Mouse (Mus musculus): ENCODE data around the gene Kmt2e. TPM values are rescaled to one million over a fixed set of nuclear protein-coding genes. Genes with fewer than 3 reads are reported as not detected.

Kmt2e gene
- total RNA-seq, 2 experiments from 2014 or later = 86.5 to 106 TPM

DNA sequence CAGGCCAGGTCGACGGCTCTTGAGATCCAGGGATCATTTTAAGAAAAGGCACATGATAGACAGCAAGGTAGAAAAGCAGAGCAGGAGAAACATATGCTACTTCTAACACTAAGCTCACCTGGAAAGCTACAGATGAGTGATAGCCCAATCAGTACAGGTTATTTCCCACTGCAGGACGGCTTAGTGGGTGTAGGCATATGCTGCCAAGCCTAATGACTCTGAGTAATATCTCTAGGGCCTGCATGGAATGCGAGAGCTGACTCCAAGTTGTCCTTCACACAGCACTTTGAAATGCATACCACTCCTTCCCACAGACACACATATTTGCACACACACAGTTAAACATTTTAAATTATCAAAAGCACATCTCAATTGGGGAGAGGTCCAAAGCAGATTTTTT is 55.0 kb downstream of the Kmt2e start:
- intact Hi-C loops (cut with DNase I) = no loop called here
- DNase-seq (ENCODE audit: low spot score in 2 of 2) = no peak

DNA sequence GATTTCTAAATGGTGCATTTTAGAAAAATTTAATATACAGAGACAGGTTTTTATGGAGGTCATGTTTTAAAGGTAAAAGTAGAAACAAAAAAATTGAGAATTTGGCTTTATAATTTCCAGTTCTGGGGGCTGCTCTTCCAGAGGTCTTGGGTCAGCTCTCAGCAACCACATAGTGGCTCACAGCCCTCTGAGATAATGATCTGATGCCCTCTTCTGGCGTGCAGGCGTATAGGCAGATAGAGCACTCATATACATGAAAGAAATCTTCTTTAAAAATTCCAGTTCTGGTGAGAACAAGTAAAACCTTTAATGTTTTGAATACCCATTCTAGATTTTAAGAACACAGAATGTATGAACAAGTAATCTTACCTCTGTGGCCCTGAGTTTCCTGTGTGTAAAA is 56.6 kb downstream of the Kmt2e start:
- DNase-seq (ENCODE audit: low spot score in 2 of 2) = no peak
- intact Hi-C loops (cut with DNase I) = no loop called here

DNA sequence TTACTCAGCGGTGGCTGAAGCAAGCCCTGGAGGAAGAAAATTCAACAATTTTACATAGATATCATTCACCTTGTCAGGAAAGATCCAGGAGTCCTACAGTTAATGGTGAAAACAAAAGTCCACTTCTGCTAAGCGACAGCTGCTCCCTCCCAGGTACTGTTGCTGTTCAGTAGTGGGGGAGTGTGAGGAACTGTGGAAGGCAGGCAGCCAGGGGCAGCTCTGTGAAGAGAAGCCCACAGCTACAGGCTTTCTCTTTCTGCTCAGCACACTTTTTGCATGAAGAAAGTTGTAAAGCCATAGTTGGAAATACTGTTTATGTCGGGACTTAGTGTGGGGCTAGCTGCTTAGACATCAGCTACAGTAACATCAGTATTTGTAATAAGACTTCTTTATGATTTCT is 62.2 kb downstream of the Kmt2e start:
- no peak for DNase-seq (ENCODE audit: low spot score in 2 of 2)
- intact Hi-C loops (cut with DNase I) = no loop called here

DNA sequence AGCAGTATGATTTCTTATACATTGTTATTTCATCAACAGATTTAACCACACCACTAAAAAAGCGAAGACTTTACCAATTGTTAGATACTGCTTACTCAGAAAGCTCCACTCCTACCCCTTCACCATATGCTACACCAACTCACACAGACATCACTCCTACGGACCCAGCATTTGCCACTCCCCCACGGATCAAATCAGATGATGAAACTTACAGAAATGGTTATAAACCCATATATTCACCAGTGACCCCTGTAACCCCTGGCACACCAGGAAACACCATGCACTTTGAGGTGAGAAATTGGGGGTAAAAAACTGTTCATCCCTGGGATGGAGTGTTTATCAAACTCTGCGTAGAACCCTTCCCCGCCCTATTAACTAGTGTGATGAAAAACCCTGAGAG is 62.7 kb downstream of the Kmt2e start:
- no peak for DNase-seq (ENCODE audit: low spot score in 2 of 2)
- intact Hi-C loops (cut with DNase I) = no loop called here

DNA sequence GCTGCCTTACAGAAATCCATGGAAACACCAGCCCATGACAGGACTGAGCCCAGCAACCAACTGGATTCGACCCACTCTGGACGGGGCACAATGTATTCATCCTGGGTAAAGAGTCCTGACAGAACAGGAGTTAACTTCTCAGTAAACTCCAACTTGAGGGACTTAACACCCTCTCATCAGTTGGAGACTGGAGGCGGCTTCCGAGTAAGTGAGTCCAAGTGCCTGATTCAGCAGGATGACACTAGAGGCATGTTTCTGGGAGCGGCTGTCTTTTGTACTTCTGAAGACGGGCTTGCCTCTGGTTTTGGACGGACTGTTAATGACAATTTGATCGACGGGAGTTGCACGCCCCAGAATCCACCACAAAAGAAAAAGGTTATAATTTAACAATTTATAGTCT is 63.7 kb downstream of the Kmt2e start:
- DNase-seq (ENCODE audit: low spot score in 2 of 2) = peak in 1 of 2 experiments; percentile 34
- intact Hi-C loops (cut with DNase I) = no loop called here

DNA sequence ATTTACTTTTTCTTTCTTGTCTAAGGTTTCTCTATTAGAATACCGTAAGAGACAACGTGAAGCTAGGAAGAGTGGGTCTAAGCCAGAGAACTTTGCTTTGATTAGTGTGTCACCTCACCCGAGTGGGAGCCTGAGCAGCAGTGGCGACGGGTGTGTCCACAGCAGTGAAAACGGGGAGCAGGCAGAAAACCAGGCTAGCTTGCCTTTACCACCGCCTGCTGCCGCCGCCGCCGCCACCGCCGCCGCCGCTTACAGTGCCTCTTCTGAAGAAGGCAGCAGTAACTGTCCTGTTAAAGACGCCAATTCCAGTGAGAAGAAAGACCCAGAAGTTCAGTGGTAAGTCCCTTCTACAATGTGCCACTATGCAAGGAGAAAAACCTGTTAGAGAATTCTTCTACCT is 65.0 kb downstream of the Kmt2e start:
- DNase-seq (ENCODE audit: low spot score in 2 of 2) = peak in 1 of 2 experiments; percentile 4
- intact Hi-C loops (cut with DNase I) = no loop called here

DNA sequence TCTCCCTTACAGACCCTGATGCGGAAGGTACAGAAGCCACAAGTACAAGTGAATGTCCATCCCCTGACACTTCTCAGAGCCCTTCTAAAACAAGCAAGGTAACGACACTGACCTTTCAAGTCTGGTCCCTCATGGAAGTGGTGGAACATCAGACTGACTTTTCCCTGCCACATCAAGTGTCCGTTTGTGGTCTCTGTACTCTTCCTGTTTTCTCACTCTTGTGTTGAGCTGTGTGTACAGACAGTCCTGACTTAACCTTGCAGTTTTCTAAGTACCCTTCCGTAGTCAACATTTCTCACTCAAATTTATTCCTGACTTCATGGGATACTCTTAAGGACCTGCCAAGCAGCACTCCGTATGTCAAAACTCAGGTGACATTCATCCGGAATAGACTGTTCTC is 66.5 kb downstream of the Kmt2e start:
- intact Hi-C loops (cut with DNase I) = loop anchor here (10.0 kb wide), 1 partner anchor 114 kb away; no protein-coding TSS in a partner anchor

DNA sequence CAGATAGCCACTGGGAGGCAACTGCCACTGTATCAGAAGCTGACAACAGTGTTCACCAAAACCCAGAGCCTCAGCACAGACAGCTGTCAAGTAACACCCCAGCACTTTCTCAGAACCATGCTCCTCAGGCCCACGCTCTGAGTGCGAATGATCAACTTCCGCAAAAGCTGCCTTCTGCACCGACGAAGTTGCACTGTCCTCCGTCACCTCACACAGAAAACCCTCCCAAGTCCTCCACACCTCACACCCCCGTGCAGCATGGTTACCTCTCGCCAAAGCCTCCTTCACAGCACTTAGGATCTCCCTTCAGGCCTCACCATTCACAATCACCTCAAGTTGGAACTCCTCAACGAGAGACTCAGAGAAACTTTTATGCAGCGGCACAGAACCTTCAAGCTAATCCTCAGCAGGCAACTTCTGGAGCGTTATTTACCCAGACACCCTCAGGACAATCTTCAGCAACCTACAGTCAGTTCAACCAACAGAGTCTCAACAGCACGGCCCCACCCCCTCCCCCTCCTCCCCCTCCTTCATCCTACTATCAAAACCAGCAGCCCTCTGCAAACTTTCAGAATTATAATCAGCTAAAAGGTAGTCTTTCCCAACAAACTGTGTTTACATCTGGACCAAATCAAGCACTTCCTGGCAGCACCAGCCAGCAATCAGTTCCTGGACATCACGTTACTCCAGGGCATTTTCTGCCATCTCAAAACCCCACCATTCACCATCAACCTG is 67.5 kb downstream of the Kmt2e start:
- DNase-seq (ENCODE audit: low spot score in 2 of 2) = peak; percentile 59 to 63
- intact Hi-C loops (cut with DNase I) = loop anchor here (10.0 kb wide), 1 partner anchor 113 kb away; no protein-coding TSS in a partner anchor

More for the DNA sequence above, 66.5 kb downstream of the Kmt2e start:
- peak in 1 of 2 experiments; percentile 4 for DNase-seq (ENCODE audit: low spot score in 2 of 2)

DNA sequence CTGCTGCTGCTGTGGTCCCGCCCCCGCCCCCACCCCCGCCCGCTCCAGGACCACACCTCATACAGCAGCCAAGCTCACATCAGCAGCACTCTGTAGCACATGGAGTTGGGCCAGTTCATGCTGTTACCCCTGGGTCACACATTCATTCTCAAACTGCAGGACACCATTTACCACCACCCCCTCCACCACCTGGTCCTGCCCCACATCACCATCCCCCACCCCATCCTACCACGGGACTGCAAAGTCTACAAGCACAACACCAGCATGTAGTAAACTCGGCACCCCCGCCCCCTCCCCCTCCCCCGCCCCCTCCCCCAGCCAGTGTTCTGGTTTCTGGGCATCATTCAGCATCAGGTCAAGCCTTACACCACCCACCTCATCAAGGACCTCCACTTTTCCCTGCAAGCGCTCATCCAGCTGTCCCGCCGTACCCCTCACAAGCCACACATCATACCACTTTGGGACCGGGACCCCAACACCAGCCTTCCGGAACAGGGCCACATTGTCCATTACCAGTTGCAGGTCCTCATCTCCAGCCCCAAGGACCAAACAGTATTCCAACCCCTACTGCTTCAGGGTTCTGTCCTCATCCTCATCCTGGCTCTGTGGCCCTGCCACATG is 68.2 kb downstream of the Kmt2e start:
- no peak for DNase-seq (ENCODE audit: low spot score in 2 of 2)
- intact Hi-C loops (cut with DNase I) = loop anchor here (10.0 kb wide), 1 partner anchor 112 kb away; no protein-coding TSS in a partner anchor

DNA sequence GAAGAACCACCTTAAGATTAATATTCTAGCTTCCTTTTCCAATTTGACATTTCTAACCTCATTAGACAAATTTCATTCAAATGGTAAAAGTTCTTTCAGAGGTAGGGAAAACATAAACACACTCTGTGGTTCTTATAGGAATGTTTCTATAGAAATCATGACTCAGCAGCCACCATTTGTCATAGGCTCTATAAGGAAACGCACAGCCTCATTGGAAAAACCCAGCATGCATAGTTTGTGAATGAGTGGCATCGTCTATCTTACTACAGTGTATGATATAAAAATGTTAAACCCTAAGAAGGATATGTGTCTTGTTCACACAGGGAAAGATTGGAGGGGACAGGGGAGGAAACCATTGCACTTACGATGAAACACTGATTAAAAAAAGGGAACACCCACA is 71.3 kb downstream of the Kmt2e start:
- intact Hi-C loops (cut with DNase I) = loop anchor here (10.0 kb wide), 1 partner anchor 109 kb away; no protein-coding TSS in a partner anchor

DNA sequence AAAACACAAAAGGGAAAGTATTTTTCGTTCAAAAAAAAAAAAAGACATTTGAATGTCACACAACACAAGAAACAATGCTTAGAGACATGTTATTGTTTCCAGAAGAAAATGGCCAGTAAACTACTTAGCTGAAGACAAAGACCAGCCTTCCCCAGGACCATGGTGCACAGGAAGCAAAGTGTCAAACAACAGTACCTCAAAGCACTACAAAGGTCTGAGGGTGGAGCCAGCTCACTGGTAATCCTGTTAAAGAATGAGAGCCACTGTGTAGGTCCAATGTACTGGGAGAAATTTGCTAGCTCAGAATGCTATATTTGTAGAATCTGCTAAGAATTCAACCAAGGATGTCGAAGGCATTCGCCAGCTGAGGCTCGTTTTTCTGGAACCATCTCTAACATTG is 73.0 kb downstream of the Kmt2e start:
- intact Hi-C loops (cut with DNase I) = loop anchor here (10.0 kb wide), 1 partner anchor 108 kb away; no protein-coding TSS in a partner anchor

More for the DNA sequence above, 71.3 kb downstream of the Kmt2e start:
- DNase-seq (ENCODE audit: low spot score in 2 of 2) = no peak

DNA sequence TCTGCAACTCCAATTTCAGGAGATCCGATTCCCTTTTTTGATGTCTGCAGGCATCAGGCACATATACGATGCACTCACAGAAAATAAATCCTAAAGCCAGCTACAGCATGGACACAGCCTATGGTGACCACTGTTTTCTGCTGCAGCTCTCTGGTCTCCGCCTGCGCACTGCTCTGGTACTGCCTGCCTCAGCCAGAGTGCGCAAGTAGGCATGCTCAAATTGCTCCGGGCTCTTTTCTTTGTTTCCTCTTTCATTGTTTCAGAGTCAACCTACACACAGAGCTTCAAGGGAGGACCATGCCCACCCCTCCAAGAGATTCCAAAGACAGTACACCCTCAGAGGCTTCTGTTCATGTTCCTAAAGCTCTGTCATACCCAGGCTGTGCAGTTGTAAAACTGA is 74.4 kb downstream of the Kmt2e start:
- DNase-seq (ENCODE audit: low spot score in 2 of 2) = no peak
- intact Hi-C loops (cut with DNase I) = loop anchor here (10.0 kb wide), 1 partner anchor 106 kb away; no protein-coding TSS in a partner anchor

More for the DNA sequence above, 73.0 kb downstream of the Kmt2e start:
- DNase-seq (ENCODE audit: low spot score in 2 of 2) = no peak

DNA sequence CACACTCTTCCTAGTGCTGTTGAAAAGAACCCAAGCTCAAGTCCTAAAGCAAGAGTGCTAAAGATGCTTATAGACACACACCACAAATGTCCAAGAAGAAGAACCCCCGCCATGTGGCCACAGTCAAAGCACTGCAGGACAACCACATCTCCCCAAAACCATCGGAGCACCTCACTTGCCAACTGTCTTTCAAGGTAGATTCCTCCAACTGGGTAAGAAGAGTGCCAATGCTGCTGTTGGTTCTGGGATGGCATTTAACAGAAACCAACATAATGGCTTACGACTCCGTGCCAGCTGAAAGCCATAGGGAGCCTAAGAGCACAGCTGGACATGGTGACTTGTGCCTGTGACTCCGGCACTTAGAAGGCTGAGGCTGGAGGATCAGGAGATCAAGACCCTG is 77.2 kb downstream of the Kmt2e start:
- intact Hi-C loops (cut with DNase I) = loop anchor here (5.0 kb wide), 1 partner anchor 141 kb away; no protein-coding TSS in a partner anchor
- no peak for DNase-seq (ENCODE audit: low spot score in 2 of 2)

DNA sequence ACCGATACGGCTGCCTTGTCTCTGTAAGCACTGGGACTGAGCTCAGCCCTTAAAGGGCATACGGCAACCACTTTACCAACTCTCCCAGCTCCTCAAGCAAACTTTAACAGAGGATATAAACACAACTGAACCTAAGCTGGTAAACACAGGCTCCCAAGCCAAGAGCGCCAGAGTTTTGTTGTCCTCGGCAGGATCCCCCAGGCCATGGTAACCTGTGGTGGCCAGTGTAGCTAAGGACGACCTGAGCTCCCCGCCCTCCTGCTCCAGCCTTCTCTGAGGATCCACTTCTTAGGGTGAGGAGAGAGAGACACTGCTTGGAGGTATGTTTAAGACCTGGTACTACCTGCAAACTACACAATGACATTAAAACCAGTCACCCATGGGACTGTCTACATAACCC is 78.3 kb downstream of the Kmt2e start:
- intact Hi-C loops (cut with DNase I) = loop anchor here (5.0 kb wide), 1 partner anchor 140 kb away; no protein-coding TSS in a partner anchor
- no peak for DNase-seq (ENCODE audit: low spot score in 2 of 2)

DNA sequence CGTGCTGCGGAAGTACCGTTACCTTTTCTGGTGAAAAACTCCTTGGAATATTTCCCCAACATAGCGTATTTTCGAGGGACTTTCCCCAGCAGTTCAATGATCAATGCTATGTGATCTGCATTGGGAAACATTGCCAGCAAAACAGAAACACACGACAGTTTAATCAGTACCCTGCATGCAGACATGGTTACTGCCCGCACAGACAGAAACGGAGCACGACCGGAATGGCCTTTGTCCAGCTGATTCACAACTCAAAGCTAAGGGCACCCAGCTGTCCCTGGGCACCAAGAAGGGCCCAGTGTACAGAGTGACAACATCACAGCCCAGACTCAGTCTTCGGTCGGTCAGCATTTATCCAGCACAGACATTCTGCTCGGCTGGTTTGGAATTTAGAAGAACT is 79.2 kb downstream of the Kmt2e start:
- intact Hi-C loops (cut with DNase I) = loop anchor here (5.0 kb wide), 1 partner anchor 139 kb away; no protein-coding TSS in a partner anchor
- no peak for DNase-seq (ENCODE audit: low spot score in 2 of 2)

DNA sequence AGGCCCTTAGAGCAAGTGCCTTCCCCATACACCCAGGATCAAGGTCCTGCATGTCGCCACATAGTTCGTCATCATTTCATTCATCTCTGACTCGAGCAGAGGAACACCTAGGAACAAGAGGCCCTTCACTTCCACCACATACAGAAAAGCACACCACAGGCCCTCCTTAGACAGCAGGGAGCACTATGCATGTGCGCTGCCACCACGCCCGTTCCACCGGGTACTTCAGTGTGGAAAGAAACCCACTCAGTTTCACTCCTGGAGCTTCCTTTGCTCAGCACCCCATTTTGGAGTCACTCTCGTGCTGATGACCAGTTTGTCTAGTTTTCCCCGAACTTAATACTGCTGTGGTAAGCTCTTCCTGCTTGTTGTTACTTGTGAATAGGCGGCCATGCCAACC is 80.8 kb downstream of the Kmt2e start:
- intact Hi-C loops (cut with DNase I) = no loop called here
- no peak for DNase-seq (ENCODE audit: low spot score in 2 of 2)

DNA sequence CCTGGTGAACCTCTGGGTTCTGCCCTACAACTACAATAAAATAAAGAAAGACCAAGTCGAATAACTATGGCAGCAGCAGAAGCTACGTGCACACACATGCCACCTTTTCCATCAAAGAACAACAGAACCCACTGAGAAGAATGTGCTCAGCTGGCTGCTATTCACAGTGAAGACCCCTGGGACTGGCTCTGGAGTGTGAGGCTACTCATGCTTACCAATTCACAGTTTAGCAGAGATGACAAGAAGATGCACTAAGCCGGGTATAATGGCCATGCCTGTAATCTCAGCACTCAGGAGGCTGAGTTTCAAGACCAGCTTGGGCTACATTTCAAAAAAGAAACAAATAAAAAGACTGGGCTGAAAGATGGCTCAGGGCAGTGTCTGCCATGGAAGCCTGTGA is 82.7 kb downstream of the Kmt2e start:
- no peak for DNase-seq (ENCODE audit: low spot score in 2 of 2)
- intact Hi-C loops (cut with DNase I) = no loop called here

DNA sequence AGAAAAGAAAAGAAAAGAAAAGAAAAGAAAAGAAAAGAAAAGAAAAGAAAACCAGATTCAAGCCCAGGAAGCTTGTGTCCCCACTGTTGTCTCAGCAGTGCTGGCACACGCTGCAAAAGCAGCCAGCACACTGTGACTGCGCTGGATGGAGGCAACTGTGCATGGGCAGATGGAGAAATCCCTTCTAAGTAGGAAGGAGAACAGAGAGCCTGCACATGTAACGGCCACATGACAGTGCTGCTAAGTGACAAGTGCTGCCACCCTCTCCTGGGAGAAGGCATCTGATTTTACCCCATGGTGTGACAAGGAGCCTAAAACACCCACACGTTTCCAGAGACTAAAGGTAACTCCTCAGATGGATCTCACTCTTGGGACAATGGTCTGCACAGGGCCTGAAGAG is 83.6 kb downstream of the Kmt2e start:
- intact Hi-C loops (cut with DNase I) = no loop called here
- peak; percentile 75 to 77 for DNase-seq (ENCODE audit: low spot score in 2 of 2)

DNA sequence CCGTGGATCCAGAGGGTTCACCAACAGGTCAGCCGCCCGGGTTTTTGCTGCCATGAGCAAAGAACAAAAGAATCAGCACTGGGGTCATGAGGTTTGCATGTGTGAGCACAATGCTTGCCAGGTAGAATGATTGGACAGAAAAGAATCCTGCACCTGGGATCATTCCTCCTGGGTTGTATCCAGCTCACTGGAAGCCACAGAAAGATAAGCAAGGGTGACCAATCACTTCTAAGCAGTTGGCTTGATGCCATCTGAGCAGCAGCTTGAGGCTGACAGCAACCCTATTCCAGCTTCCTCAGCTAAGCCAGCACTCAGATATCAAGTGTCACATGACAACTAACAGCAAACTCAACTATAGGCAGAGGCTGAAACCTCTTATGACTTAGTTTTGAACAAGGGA is 84.4 kb downstream of the Kmt2e start:
- intact Hi-C loops (cut with DNase I) = no loop called here

DNA sequence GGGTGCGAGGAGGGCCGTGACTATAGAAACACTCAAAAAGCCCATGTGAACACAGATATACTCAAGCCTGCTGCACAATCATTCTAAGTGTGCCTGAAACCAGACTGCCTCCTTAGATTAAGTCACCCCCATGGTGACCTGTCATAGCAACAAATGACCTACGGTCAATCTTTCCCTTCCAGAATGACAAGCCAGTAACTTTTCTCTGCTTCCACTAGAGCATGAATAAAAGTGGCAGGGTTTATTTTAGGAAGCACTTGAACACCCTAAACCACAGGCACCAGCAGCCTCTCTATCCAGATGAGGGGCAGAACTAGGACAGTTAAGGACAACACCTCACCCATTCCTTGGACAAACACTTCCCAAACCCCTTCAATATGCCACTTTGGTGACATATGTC is 85.4 kb downstream of the Kmt2e start:
- DNase-seq (ENCODE audit: low spot score in 2 of 2) = no peak
- intact Hi-C loops (cut with DNase I) = no loop called here

More for the DNA sequence above, 84.4 kb downstream of the Kmt2e start:
- no peak for DNase-seq (ENCODE audit: low spot score in 2 of 2)

DNA sequence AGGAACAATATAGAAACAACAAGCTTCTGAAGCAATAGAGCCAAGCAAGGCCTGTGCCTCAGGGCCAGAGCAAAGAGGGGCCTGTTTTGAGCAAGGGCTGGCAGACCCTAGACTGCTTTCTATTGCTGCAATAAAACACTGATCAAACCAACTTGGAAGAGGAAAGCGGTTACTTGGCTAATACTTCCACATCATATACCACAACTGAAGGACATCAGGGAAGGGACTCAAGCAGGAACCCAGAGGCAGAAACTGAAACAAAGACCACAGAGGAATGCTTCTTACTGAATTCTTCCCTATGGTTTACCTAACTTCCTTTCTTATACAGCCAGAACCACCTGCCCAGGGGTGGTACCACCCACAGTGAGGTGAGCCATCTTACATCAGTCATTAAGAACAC is 87.4 kb downstream of the Kmt2e start:
- no peak for DNase-seq (ENCODE audit: low spot score in 2 of 2)
- intact Hi-C loops (cut with DNase I) = no loop called here

Data from left cerebral cortex, postnatal 36 days (tissue).